Mouse (Mus musculus) frontal cortex, postnatal 36 days (tissue): ENCODE measurements around the gene Pias1.

Experiments
- DNase-seq, 2 experiments: peaks; one replicate each; pipeline ENCODE4 v3.0.0; 2022; ENCODE audit warnings: low spot score in 2 of 2

The Pias1 gene

GRCm38 (mm10) chr9:62987824-62988223 is at the start of gene Pias1:
Gene Pias1 (minus strand): TSS chr9:62987924.
- DNase-seq = no peak

DNA sequence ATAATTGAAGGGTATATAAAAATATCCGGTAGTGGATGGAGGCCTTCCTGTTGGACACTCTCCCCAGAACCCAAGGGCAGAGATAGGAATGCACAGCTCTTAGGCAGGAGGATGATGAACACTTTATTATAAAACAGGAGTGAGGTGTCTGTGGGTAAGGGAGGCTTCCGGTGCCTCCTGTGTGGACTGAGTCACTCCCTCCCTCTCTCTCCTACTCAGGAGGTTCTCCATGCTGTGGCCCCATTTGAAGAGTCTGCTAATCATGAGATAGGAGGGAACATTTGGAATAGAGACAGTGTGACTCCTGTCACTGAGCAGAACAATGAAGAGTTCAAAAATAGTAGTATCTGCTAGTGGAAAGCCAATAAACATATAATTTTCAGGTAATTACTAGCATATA is 47.7 kb upstream of the Pias1 start:
- DNase-seq = no peak

- DNase-seq = peak in 1 of 2 experiments; percentile 12
Observed at GRCm38 (mm10) chr9:63031011-63031782, 43.5 kb upstream of the Pias1 start.

DNA sequence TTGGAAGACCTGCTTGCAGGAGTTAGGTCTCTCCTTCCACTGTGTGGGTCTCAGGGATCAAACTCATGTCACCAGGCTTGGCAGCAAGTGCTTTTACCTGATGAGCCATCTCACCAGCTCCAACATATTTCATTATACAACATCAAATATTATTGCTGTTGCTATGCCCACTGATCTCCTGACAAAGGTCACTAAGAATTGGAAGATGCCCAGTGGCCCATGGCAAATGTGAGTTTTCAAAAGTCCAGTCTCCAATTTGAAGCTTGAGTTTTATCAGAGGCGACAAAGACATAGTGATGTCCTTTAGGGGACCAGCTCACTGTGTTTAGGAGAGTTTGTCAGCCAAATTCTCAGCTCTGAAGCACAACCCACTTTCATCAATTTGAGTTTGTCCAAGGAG is 34.8 kb upstream of the Pias1 start:
- DNase-seq = no peak

DNA sequence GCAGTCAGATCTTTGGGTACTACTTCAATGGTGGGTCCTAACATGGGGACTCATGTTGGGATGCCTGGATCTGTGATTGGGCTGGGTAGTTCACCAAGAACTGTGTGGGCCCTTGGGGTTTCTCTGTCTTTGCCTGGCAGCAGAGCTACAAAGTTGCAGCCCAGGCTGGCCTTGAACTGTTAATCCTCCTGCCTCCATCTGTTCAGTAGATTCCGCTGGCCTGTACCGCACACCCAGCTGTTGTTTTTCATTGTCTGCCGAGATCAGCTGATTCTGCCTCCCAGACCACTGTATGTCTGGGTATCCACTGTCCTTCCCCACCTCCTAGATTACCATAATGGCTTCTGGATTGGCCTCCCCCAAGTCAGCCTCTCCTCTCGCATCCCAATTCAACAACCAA is 19.6 kb upstream of the Pias1 start:
- DNase-seq = no peak

- DNase-seq = no peak
Observed at GRCm38 (mm10) chr9:63006081-63006820, 18.5 kb upstream of the Pias1 start.

DNA sequence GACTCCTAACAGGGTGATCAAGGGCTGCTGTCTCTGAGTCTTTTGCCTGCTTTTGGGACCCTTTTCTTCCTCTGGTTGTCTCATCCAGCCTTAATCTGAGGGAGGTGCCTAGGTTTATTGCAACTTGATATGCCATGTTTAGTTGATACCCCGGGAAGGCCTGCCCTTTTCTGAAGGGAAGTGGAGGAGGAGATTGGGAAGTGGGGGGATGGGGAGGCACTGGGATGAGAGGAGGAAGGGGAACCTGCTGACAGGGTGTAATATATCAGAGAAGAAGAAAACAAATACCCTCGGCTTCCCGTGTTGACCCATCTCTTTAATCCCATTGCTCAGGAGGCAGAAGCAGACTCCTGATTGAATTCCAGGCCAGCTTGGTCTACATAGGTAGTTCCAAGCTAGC is 10.8 kb upstream of the Pias1 start:
- DNase-seq = no peak

DNA sequence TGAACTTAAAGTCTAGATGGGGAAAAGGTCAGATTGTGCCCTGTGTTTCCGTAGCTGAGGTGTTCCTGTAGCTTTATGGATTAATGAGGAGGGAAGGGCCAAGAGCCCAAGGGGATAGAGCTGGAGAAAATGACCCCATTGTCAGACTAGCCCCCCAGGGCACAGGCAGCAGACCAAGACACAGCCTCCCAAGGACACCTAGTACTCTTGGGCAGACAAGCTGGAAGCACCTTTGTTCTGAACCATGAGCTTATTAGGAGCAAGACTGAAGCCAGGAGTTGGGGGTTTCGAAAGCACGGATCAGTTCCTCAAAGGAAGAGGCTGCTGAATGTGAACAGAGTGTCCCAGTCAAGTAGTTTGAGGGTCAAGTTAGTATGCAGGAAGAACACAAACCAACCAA is 9.9 kb upstream of the Pias1 start:
- no peak for DNase-seq

DNA sequence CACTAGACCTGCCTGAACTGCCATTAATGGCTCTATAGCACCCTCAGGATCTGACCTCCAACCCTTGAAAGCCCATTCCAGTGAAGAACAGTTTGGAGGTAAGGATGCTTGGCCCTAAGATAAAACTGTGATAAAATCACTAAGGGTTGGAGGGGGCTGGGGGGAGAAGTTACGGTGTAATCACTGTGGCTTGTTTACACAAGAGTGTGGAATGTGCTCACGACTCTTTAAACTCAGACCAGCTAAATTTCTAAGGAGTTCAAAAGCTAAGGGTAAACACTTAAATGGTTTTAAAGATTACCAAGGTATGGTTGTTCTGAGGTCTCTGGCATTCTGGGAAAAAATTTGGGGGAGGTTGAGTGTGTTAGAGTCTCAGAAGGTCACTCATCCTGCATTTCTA is 7.5 kb upstream of the Pias1 start:
- DNase-seq = no peak

GRCm38 (mm10) chr9:62990134-62990533 is 2.4 kb upstream of the Pias1 start:
- no peak for DNase-seq

GRCm38 (mm10) chr9:62980777-62981202 is 6.9 kb downstream of the Pias1 start:
- DNase-seq = peak; percentile 95 to 96

GRCm38 (mm10) chr9:62980162-62980776 is 7.5 kb downstream of the Pias1 start:
- no peak for DNase-seq

GRCm38 (mm10) chr9:62979461-62980161 is 8.1 kb downstream of the Pias1 start:
- DNase-seq = peak in 1 of 2 experiments; percentile 22

DNA sequence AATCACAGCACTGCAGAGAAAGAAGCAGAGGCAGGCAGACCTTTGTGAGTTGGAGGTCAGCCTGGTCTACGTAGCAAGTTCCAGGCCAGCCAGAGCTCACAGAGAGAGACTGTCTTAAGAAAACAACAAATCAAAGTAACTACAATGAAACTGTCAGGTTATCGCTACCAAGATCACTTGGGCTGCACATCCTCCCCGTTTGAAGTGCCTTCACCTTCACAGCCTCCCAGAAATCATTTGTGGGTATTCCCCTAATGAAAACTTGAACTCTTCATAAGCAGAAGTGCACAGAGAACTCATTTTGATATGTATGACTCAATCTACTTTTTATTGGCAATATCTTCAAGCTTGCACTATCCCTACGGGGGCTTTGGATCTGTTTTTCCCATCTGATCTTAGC is 10.6 kb downstream of the Pias1 start:
- no peak for DNase-seq

- DNase-seq = no peak
Observed at GRCm38 (mm10) chr9:62975830-62976229, 11.9 kb downstream of the Pias1 start.

DNA sequence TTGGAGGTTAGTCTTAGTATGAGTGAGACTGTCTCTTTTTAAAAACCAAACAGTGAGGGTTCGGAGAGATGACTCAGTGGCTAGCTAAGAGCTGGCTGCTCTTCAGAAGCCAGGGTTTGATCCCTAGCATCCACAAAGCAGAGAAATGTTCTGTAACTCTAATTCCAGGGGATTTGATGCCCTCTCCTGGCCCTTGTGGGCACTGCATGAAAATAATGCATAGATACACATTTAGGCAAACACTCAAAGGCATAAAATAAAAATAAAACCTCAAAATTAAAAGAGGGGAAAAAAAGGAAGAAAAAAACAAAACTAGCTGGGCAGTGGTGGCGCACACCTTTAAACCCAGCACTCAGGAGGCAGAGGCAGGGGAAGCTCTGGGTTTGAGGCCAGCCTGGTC is 13.3 kb downstream of the Pias1 start:
- DNase-seq = no peak

DNA sequence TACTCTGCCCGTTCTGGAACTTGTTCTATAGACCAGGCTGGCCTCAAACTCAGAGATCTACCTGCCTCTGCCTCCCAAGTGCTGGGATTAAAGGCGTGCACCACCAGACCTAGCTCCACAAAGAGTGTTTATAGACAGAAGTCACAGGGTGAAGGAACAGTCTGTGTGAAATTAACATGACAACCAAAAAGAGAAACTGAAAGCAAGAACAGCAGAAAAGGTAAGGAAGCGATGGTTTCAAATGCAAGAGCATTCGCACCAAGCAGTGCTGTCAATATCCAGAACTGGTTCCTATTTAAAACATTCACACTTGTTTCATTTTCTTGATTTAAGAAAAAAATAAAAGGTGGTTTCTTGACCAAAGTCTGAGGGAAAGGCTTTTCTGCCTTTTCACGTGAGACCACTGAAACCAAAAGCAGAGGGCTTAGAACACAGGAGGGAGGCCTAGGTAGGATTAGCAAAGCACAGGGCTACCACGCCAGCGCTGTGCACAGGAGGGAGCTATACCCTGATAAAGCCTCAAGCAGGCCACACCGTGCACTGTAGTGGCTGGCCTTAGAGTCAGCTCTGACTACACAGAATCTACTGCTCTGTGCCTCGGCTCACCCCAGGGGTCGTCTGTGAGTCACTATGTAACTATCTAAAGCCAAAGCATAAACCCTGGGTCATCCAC is 15.5 kb downstream of the Pias1 start:
- no peak for DNase-seq

- DNase-seq = no peak
Observed at GRCm38 (mm10) chr9:62970345-62970744, 17.4 kb downstream of the Pias1 start.

- DNase-seq = no peak
Observed at GRCm38 (mm10) chr9:62966018-62966417, 21.7 kb downstream of the Pias1 start.

DNA sequence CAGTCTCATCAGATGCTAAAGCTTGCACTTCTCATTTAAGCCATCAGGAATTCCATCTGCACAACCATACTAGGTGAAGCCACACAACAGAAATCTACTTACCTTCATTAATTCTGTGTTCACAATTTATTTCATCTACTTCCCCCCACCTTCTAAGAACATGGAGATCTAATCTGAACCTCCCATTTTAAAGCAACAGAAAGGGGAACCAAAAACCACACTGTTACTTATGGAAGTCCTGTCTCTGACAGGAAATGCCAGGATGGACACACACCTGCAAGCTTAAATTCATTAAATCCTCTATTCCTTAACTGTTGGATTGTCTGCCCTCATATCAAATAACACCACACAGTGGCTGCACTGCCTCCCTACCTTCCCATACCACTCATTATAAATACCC is 35.0 kb downstream of the Pias1 start:
- no peak for DNase-seq

DNA sequence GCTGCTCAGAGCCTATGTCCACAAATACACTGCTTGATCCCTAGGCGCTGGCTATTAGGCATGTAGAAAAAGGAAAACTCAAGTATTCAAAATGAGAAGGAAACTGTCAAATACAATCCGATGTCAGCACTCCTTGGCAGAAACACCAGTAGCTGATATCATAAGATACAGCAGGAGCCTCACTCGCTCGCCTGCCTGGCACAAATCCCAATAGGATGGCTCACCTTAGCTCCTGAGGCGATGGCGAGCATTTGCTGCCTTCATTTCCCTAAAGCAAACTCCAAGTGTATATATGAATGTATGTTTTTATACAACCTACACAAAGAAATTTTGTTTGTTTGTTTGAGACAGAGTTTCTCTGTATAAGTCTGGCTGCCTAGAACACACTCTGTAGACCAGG is 42.4 kb downstream of the Pias1 start:
- DNase-seq = no peak

DNA sequence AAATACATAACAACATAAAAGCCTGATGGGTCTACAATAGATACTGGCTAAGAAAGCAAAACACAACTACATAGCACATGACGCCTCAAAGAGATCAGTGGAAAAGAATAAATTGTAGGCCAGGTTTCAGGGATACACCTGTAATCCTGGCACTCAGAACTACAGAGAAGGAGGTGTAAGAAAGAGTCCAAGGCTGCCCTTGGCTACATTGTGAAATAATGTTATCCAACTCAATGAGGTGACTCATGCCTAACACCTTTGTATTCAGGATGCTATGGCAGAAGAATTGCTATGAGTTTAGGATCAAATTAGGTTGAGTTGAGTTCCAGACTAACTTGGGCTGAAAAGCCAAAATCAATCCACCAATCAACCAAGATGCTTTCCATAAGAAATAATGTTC is 43.7 kb downstream of the Pias1 start:
- no peak for DNase-seq
